Mouse (Mus musculus): ENCODE measurements around the gene Serinc5.

DNA sequence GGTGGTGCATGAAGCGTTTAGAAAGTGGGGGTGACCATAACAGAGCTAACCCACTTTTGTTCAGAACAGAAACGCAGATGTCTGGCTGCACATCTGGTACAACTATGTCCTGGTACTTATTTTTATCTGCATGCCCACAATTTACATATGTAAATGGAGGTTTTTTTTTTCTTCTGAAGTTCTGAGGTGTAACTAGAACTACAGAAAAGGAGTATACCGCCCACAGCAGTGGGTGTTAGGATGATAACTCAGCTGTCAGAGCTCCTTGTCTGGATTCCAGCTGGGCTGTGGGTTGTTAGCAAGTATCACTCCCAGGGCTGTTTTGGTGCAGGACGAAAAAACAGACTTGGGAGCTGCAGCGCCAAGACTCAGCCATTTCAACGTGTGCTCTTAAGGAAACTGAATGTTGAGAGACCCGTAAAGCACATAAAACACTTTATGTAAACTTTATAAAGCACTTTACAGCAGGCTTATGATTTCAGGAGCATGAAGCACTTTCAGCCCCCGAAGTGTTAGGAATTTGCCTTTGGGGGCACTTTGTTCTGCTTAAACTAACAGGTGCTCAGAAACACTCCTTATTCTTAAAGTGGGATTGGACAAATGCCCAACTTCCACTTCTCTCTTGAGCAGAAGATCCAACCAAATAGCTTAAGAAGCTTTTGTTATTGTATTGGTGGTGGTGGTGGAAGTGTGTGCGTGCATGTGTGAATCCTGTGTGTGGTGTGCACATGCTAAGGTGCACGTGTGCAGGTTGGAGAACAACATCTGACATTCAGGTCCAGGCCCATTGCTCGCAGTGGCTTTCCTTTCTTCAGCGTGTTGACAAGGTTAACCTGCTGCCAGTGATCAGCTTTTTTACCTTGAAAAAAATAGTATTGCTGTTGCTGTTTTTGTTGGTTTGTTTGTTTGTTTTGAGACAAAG, 28.5 kb downstream of the Serinc5 start:
- no peak for TF ChIP-seq CTCF (IDR thresholded peaks at IDR 0.05; ENCODE audit: extremely low read depth, insufficient read length, insufficient replicate concordance, low read depth, low read length)
- TF ChIP-seq POLR2A (IDR thresholded peaks at IDR 0.05; ENCODE audit: low read depth, low read length), result no peak

All from small intestine, adult 2 months (tissue).